Mouse (Mus musculus): ENCODE data around the gene 4930544D05Rik. TPM values are rescaled to one million over a fixed set of nuclear protein-coding genes. Genes with fewer than 3 reads are reported as not detected.

Gene 4930544D05Rik
- polyA plus RNA-seq, 1 experiment = not detected

GRCm38 (mm10) chr11:70606717-70607116, 8.9 kb upstream of the 4930544D05Rik start:
- Histone ChIP-seq H3K9me3 (replicated peaks; ENCODE audit: control insufficient read depth, insufficient read depth, low read length, poor library complexity, severe bottlenecking) (no peaks in the 10 kb centered on the region), H3K27ac (ENCODE audit: insufficient read depth, low read length) (no peak overlapping the region), H3K9ac (ENCODE audit: low read depth, poor library complexity, severe bottlenecking) (no peak overlapping the region), H3K4me1 (ENCODE audit: control insufficient read depth, insufficient read depth, low read length) (no peaks in the 10 kb centered on the region), H3K27me3 (ENCODE audit: control insufficient read depth, insufficient read depth, low read length, poor library complexity, severe bottlenecking) (no peaks in the 10 kb centered on the region), H3K4me3 (ENCODE audit: low read depth, low read length) (no peak overlapping the region), H3K36me3 (ENCODE audit: control insufficient read depth, insufficient read depth, low read length, poor library complexity, severe bottlenecking) (no peaks in the 10 kb centered on the region)
- TF ChIP-seq CTCF (IDR thresholded peaks at IDR 0.05; ENCODE audit: low read depth, low read length) = no peak
- no peak for TF ChIP-seq POLR2A (IDR thresholded peaks at IDR 0.05; ENCODE audit: insufficient read depth, low read length)
- no peak for TF ChIP-seq EP300 (IDR thresholded peaks at IDR 0.05; ENCODE audit: insufficient read depth, low read depth, low read length)

- Histone ChIP-seq H3K4me1 (ENCODE audit: control insufficient read depth, insufficient read depth, low read length) (no peaks in the 10 kb centered on the region), H3K9ac (ENCODE audit: low read depth, poor library complexity, severe bottlenecking) (no peak overlapping the region), H3K4me3 (ENCODE audit: low read depth, low read length) (no peak overlapping the region), H3K27ac (ENCODE audit: insufficient read depth, low read length) (no peak overlapping the region), H3K36me3 (ENCODE audit: control insufficient read depth, insufficient read depth, low read length, poor library complexity, severe bottlenecking) (no peaks in the 10 kb centered on the region; the same call in 1 of the 2 replicates), H3K9me3 (replicated peaks; ENCODE audit: control insufficient read depth, insufficient read depth, low read length, poor library complexity, severe bottlenecking) (no peaks in the 10 kb centered on the region), H3K27me3 (ENCODE audit: control insufficient read depth, insufficient read depth, low read length, poor library complexity, severe bottlenecking) (no peaks in the 10 kb centered on the region)
- TF ChIP-seq CTCF (IDR thresholded peaks at IDR 0.05; ENCODE audit: low read depth, low read length) (no peak), POLR2A (IDR thresholded peaks at IDR 0.05; ENCODE audit: insufficient read depth, low read length) (no peak), EP300 (IDR thresholded peaks at IDR 0.05; ENCODE audit: insufficient read depth, low read depth, low read length) (no peak)
These were observed 8.0 kb upstream of the 4930544D05Rik start for GRCm38 (mm10) chr11:70607611-70608010.

- Histone ChIP-seq H3K9ac (ENCODE audit: low read depth, poor library complexity, severe bottlenecking) (no peak overlapping the region), H3K4me1 (ENCODE audit: control insufficient read depth, insufficient read depth, low read length) (no peaks in the 10 kb centered on the region), H3K27ac (ENCODE audit: insufficient read depth, low read length) (no peak overlapping the region), H3K36me3 (ENCODE audit: control insufficient read depth, insufficient read depth, low read length, poor library complexity, severe bottlenecking) (peaks cover 7% of the 10 kb centered on the region; the same call in 1 of the 2 replicates), H3K4me3 (ENCODE audit: low read depth, low read length) (peak overlapping the region; percentile 19; the same call in 1 of the 2 replicates), H3K27me3 (ENCODE audit: control insufficient read depth, insufficient read depth, low read length, poor library complexity, severe bottlenecking) (no peaks in the 10 kb centered on the region), H3K9me3 (replicated peaks; ENCODE audit: control insufficient read depth, insufficient read depth, low read length, poor library complexity, severe bottlenecking) (no peaks in the 10 kb centered on the region)
- peak; percentile 89 for TF ChIP-seq CTCF (IDR thresholded peaks at IDR 0.05; ENCODE audit: low read depth, low read length)
- TF ChIP-seq POLR2A (IDR thresholded peaks at IDR 0.05; ENCODE audit: insufficient read depth, low read length) = no peak
These were observed 7.1 kb upstream of the 4930544D05Rik start for GRCm38 (mm10) chr11:70608381-70609066.

DNA sequence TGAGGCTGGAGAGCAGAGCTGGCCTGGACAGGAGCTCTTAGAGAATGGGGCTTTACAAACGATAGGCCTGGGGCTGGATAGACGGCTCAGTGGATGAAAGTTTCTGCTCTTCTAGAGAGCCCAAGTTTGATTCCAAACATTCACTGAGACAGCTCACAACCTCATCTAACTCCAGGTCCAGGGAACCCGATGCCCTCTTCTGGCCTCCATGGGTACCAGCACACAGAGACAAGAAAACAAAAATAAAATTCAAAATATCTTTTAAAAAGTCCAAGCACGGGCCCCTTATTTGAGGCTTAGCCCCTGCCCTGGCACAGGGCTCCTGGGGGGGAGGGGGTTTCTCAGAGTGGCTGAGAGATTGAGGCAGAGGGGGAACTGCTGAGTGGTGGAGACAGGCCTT, 4.9 kb upstream of the 4930544D05Rik start:
- no peaks in the 10 kb centered on the region for H3K9me3 ChIP-seq (replicated peaks; ENCODE audit: control insufficient read depth, insufficient read depth, low read length, poor library complexity, severe bottlenecking)
- no peak overlapping the region for H3K27ac ChIP-seq (ENCODE audit: insufficient read depth, low read length)
- no peak overlapping the region for H3K9ac ChIP-seq (ENCODE audit: low read depth, poor library complexity, severe bottlenecking)
- no peaks in the 10 kb centered on the region for H3K4me1 ChIP-seq (ENCODE audit: control insufficient read depth, insufficient read depth, low read length)
- H3K27me3 ChIP-seq (ENCODE audit: control insufficient read depth, insufficient read depth, low read length, poor library complexity, severe bottlenecking) = no peaks in the 10 kb centered on the region
- H3K4me3 ChIP-seq (ENCODE audit: low read depth, low read length) = no peak overlapping the region
- TF ChIP-seq EP300 (IDR thresholded peaks at IDR 0.05; ENCODE audit: insufficient read depth, low read depth, low read length) (no peak), POLR2A (IDR thresholded peaks at IDR 0.05; ENCODE audit: insufficient read depth, low read length) (no peak), CTCF (IDR thresholded peaks at IDR 0.05; ENCODE audit: low read depth, low read length) (no peak)
- peaks cover 7% of the 10 kb centered on the region; the same call in 1 of the 2 replicates for H3K36me3 ChIP-seq (ENCODE audit: control insufficient read depth, insufficient read depth, low read length, poor library complexity, severe bottlenecking)

DNA sequence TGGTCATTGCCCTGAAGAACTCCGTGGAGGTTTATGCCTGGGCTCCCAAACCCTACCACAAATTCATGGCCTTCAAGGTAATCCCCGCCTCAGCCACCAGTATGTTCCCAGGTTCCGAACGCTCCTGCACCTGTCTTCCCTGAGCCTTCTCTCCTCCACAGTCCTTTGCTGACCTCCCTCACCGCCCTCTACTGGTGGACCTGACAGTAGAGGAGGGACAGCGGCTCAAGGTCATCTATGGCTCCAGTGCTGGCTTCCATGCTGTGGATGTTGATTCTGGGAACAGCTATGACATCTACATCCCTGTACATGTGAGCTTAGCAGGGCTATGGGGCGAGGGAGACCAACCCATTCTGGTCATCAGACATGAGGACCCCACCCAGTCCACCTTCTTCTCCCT, 3.1 kb upstream of the 4930544D05Rik start:
- Histone ChIP-seq H3K27ac (ENCODE audit: insufficient read depth, low read length) (no peak overlapping the region), H3K27me3 (ENCODE audit: control insufficient read depth, insufficient read depth, low read length, poor library complexity, severe bottlenecking) (no peaks in the 10 kb centered on the region), H3K4me3 (ENCODE audit: low read depth, low read length) (no peak overlapping the region), H3K9ac (ENCODE audit: low read depth, poor library complexity, severe bottlenecking) (no peak overlapping the region), H3K36me3 (ENCODE audit: control insufficient read depth, insufficient read depth, low read length, poor library complexity, severe bottlenecking) (peaks cover 7% of the 10 kb centered on the region; the same call in 1 of the 2 replicates), H3K4me1 (ENCODE audit: control insufficient read depth, insufficient read depth, low read length) (no peaks in the 10 kb centered on the region), H3K9me3 (replicated peaks; ENCODE audit: control insufficient read depth, insufficient read depth, low read length, poor library complexity, severe bottlenecking) (no peaks in the 10 kb centered on the region)
- TF ChIP-seq EP300 (IDR thresholded peaks at IDR 0.05; ENCODE audit: insufficient read depth, low read depth, low read length) (no peak), CTCF (IDR thresholded peaks at IDR 0.05; ENCODE audit: low read depth, low read length) (peak; percentile 32)

DNA sequence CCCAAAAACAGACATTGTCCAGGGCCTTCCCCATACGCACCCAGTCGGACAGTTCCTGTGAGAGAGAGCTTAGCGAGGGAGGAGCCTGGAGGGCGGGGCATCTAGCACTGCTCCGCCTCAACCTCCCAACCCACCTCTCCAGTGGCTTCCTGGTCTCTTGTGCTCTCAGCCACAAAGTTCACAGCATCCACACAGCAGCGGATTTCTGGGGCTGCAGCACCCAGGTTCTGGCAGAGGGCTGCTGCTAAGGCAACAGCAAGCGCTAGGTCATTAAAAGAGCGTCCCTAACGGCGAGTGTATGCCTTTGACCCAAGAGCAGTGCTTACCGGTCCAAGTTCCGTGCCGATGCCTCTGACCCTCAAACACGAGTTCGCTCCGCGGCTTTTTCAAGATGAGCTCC, 574 bp upstream of the 4930544D05Rik start:
- Histone ChIP-seq H3K27me3 (ENCODE audit: control insufficient read depth, insufficient read depth, low read length, poor library complexity, severe bottlenecking) (no peaks in the 10 kb centered on the region), H3K9me3 (replicated peaks; ENCODE audit: control insufficient read depth, insufficient read depth, low read length, poor library complexity, severe bottlenecking) (no peaks in the 10 kb centered on the region), H3K36me3 (ENCODE audit: control insufficient read depth, insufficient read depth, low read length, poor library complexity, severe bottlenecking) (peaks cover 7% of the 10 kb centered on the region; the same call in 1 of the 2 replicates), H3K9ac (ENCODE audit: low read depth, poor library complexity, severe bottlenecking) (peak overlapping the region; percentile 32), H3K4me1 (ENCODE audit: control insufficient read depth, insufficient read depth, low read length) (no peaks in the 10 kb centered on the region), H3K27ac (ENCODE audit: insufficient read depth, low read length) (no peak overlapping the region), H3K4me3 (ENCODE audit: low read depth, low read length) (peak overlapping the region; percentile 71)
- TF ChIP-seq EP300 (IDR thresholded peaks at IDR 0.05; ENCODE audit: insufficient read depth, low read depth, low read length) (no peak), CTCF (IDR thresholded peaks at IDR 0.05; ENCODE audit: low read depth, low read length) (no peak), POLR2A (IDR thresholded peaks at IDR 0.05; ENCODE audit: insufficient read depth, low read length) (peak; percentile 56)

All from ES-Bruce4 (cell line).